Mouse (Mus musculus) liver, postnatal 0 days (tissue): Measurements from ENCODE around the gene Cbarp.

Experiments
- CTCF ChIP-seq: sonication (generic); IDR thresholded peaks from 2 replicates; pipeline ENCODE4 v1.5.1; 2016; ENCODE audit warnings: antibody characterized with exemption, low read depth
- EP300 ChIP-seq: IDR thresholded peaks from 2 replicates; pipeline ENCODE4 v1.6.1; 2016; ENCODE audit warnings: antibody characterized with exemption, low read depth, mild to moderate bottlenecking

- no peak for TF ChIP-seq CTCF
- TF ChIP-seq EP300: no peak
Observed at GRCm38 (mm10) chr10:80189999-80190398, 49.4 kb upstream of the Cbarp start.
